Mouse (Mus musculus): ENCODE measurements at regions not wholly inside any gene's neighbourhood (a gene's known extent, or its start where the extent isn't known, plus 50 kb on each side); places are given as distances from the start of the nearest gene placed in this dataset.
A peak's percentile ranks its signal among the peaks of the same experiment; 100 is the strongest.

GRCm38 (mm10) chr2:159278896-159279295 lies 484.3 kb downstream of the Dhx35 start:
- no peak for DNase-seq (ENCODE audit: low spot score in 2 of 2)
- Histone ChIP-seq H3K4me3 (no peak overlapping the region), H3K27ac (no peak overlapping the region)
- no peak for TF ChIP-seq CTCF (conservative IDR thresholded peaks at IDR 0.05)

GRCm38 (mm10) chr2:159281558-159282320 lies 487.1 kb downstream of the Dhx35 start:
- no peak overlapping the region for H3K27ac ChIP-seq
- no peak for DNase-seq (ENCODE audit: low spot score in 2 of 2)
- no peak for TF ChIP-seq CTCF (conservative IDR thresholded peaks at IDR 0.05)
- no peak overlapping the region for H3K4me3 ChIP-seq

- DNase-seq (ENCODE audit: low spot score in 2 of 2), result peak in 1 of 2 experiments; percentile 40
- Histone ChIP-seq H3K27ac (no peak overlapping the region), H3K4me3 (no peak overlapping the region)
- TF ChIP-seq CTCF (conservative IDR thresholded peaks at IDR 0.05), result no peak
Observed at GRCm38 (mm10) chr2:159284100-159284499, 489.5 kb downstream of the Dhx35 start.

- no peak overlapping the region for H3K4me3 ChIP-seq
- no peak for DNase-seq (ENCODE audit: low spot score in 2 of 2)
- no peak overlapping the region for H3K27ac ChIP-seq
- TF ChIP-seq CTCF (conservative IDR thresholded peaks at IDR 0.05), result no peak
Observed at GRCm38 (mm10) chr2:159284525-159285189, 490.1 kb downstream of the Dhx35 start.

GRCm38 (mm10) chr2:159287996-159288563 lies 493.5 kb downstream of the Dhx35 start:
- Histone ChIP-seq H3K4me3 (no peak overlapping the region), H3K27ac (no peak overlapping the region)
- no peak for TF ChIP-seq CTCF (conservative IDR thresholded peaks at IDR 0.05)
- DNase-seq (ENCODE audit: low spot score in 2 of 2), result no peak

GRCm38 (mm10) chr2:159290081-159290480 lies 495.5 kb downstream of the Dhx35 start:
- no peak for TF ChIP-seq CTCF (conservative IDR thresholded peaks at IDR 0.05)
- DNase-seq (ENCODE audit: low spot score in 2 of 2), result no peak
- Histone ChIP-seq H3K27ac (no peak overlapping the region), H3K4me3 (no peak overlapping the region)

GRCm38 (mm10) chr2:159307001-159307400 lies 512.4 kb downstream of the Dhx35 start:
- TF ChIP-seq CTCF (conservative IDR thresholded peaks at IDR 0.05), result no peak
- DNase-seq (ENCODE audit: low spot score in 2 of 2), result no peak
- Histone ChIP-seq H3K27ac (no peak overlapping the region), H3K4me3 (no peak overlapping the region)

GRCm38 (mm10) chr2:159334711-159335110 lies 540.1 kb downstream of the Dhx35 start:
- Histone ChIP-seq H3K27ac (no peak overlapping the region), H3K4me3 (no peak overlapping the region)
- DNase-seq (ENCODE audit: low spot score in 2 of 2), result no peak
- no peak for TF ChIP-seq CTCF (conservative IDR thresholded peaks at IDR 0.05)

- peak in 1 of 2 experiments; percentile 33 for DNase-seq (ENCODE audit: low spot score in 2 of 2)
Observed at GRCm38 (mm10) chr2:159336646-159337045, 542.0 kb downstream of the Dhx35 start.

GRCm38 (mm10) chr2:159343624-159344560 lies 549.3 kb downstream of the Dhx35 start:
- no peak for TF ChIP-seq CTCF (conservative IDR thresholded peaks at IDR 0.05)
- H3K27ac ChIP-seq, result no peak overlapping the region
- DNase-seq (ENCODE audit: low spot score in 2 of 2), result no peak

More at GRCm38 (mm10) chr2:159336646-159337045, 542.0 kb downstream of the Dhx35 start:
- H3K4me3 ChIP-seq, result no peak overlapping the region
- no peak for TF ChIP-seq CTCF (conservative IDR thresholded peaks at IDR 0.05)
- H3K27ac ChIP-seq, result no peak overlapping the region

GRCm38 (mm10) chr2:159354247-159354646 lies 559.6 kb downstream of the Dhx35 start:
- Histone ChIP-seq H3K27ac (no peak overlapping the region), H3K4me3 (no peak overlapping the region)
- TF ChIP-seq CTCF (conservative IDR thresholded peaks at IDR 0.05), result no peak
- DNase-seq (ENCODE audit: low spot score in 2 of 2), result no peak

More at GRCm38 (mm10) chr2:159343624-159344560, 549.3 kb downstream of the Dhx35 start:
- H3K4me3 ChIP-seq, result no peak overlapping the region

GRCm38 (mm10) chr2:159356503-159356902 lies 561.9 kb downstream of the Dhx35 start:
- DNase-seq (ENCODE audit: low spot score in 2 of 2), result no peak
- Histone ChIP-seq H3K4me3 (no peak overlapping the region), H3K27ac (no peak overlapping the region)
- TF ChIP-seq CTCF (conservative IDR thresholded peaks at IDR 0.05), result no peak
